Mouse (Mus musculus) CH12.LX (cell line): ENCODE measurements around the gene Sstr5. TPM values are rescaled to one million over a fixed set of nuclear protein-coding genes. Genes with fewer than 3 reads are reported as not detected.

Experiments
- DNase-seq: peaks from one replicate; pipeline ENCODE4 v3.0.0-alpha.2; 2013; ENCODE audit errors: extremely low read depth
- H3K27ac ChIP-seq: 2 replicates; pipeline ENCODE4 v1.5.1; 2012; ENCODE audit warnings: low read depth, mild to moderate bottlenecking, control low read depth, moderate library complexity; ENCODE audit not compliant: insufficient read depth
- H3K27me3 ChIP-seq: replicated peaks from 2 replicates; pipeline ENCODE3; 2012; ENCODE audit warnings: inconsistent platforms
- H3K36me3 ChIP-seq, 2 experiments: replicated peaks in 1 of 2; 2 replicates each; pipeline versions ENCODE3 to v1.6.1; 2012; ENCODE audit warnings: inconsistent platforms in 1 of 2, low read length in 1 of 2, mild to moderate bottlenecking in 1 of 2, mixed read lengths in 1 of 2, moderate library complexity in 1 of 2; ENCODE audit not compliant: control insufficient read depth in 1 of 2, insufficient read depth in 1 of 2
- H3K4me1 ChIP-seq, 2 experiments: 2 replicates each; pipeline ENCODE4 v1.6.1; 2012; ENCODE audit warnings: inconsistent platforms in 1 of 2, moderate library complexity in 1 of 2; ENCODE audit not compliant: insufficient read depth in 2 of 2, control insufficient read depth in 1 of 2
- H3K4me2 ChIP-seq: 2 replicates; pipeline ENCODE4 v1.6.1; 2012; ENCODE audit warnings: low read depth, mild to moderate bottlenecking, control low read depth; ENCODE audit not compliant: poor library complexity, insufficient read depth, severe bottlenecking
- H3K4me3 ChIP-seq, 3 experiments: fragments of 150-350 bp in 1 of 3; sonication (generic) in 1 of 3; replicated peaks in 1 of 3; 2 replicates each; pipeline versions ENCODE3 to v1.5.1; 2011 to 2012; ENCODE audit warnings: low read depth in 2 of 3, low read length in 2 of 3, mild to moderate bottlenecking in 2 of 3, moderate library complexity in 2 of 3, control low read depth in 1 of 3, improper control_type of control experiment in 1 of 3, inconsistent platforms in 1 of 3, mixed read lengths in 1 of 3; ENCODE audit not compliant: poor library complexity in 1 of 3
- H3K79me2 ChIP-seq: replicated peaks from 2 replicates; pipeline ENCODE4 v1.6.1; 2012; ENCODE audit warnings: mild to moderate bottlenecking, moderate library complexity; ENCODE audit not compliant: control insufficient read depth, poor library complexity, insufficient read depth, severe bottlenecking; ENCODE audit errors: extremely low read depth
- H3K9ac ChIP-seq: 2 replicates; pipeline ENCODE4 v1.6.1; 2012; ENCODE audit warnings: low read depth, mild to moderate bottlenecking, control low read depth, moderate library complexity; ENCODE audit not compliant: insufficient read depth
- H3K9me3 ChIP-seq: replicated peaks from 2 replicates; pipeline ENCODE3; 2012; ENCODE audit warnings: low read length, inconsistent platforms, mixed read lengths
- CTCF ChIP-seq, 2 experiments: IDR thresholded peaks in 1 of 2; conservative IDR thresholded peaks in 1 of 2; 2 replicates each; pipeline ENCODE4 v1.5.1; 2011 to 2012; ENCODE audit warnings: low read depth in 2 of 2, low read length in 2 of 2, improper control_type of control experiment in 1 of 2, inconsistent platforms in 1 of 2, mild to moderate bottlenecking in 1 of 2, moderate library complexity in 1 of 2
- HCFC1 ChIP-seq: IDR thresholded peaks from 2 replicates; pipeline ENCODE4 v1.6.1; 2012; ENCODE audit warnings: low read depth, mild to moderate bottlenecking, inconsistent platforms, low read length, improper control_type of control experiment
- JUN ChIP-seq: IDR thresholded peaks from 2 replicates; pipeline ENCODE4 v1.6.1; 2011; ENCODE audit warnings: low read depth, mild to moderate bottlenecking, low read length, improper control_type of control experiment, moderate library complexity; ENCODE audit not compliant: insufficient read depth
- KAT2A ChIP-seq: IDR thresholded peaks from 2 replicates; pipeline ENCODE4 v1.6.1; 2012; ENCODE audit warnings: low read length, improper control_type of control experiment, inconsistent platforms; ENCODE audit not compliant: insufficient replicate concordance
- MAFK ChIP-seq: IDR thresholded peaks from 2 replicates; pipeline ENCODE4 v1.6.1; 2011; ENCODE audit warnings: low read length, improper control_type of control experiment; ENCODE audit not compliant: insufficient replicate concordance
- MAX ChIP-seq: IDR thresholded peaks from 2 replicates; pipeline ENCODE4 v1.6.1; 2011; ENCODE audit warnings: low read length, improper control_type of control experiment
- MAZ ChIP-seq: IDR thresholded peaks from 2 replicates; pipeline ENCODE4 v1.6.1; 2012; ENCODE audit warnings: low read depth, mild to moderate bottlenecking, inconsistent platforms, low read length, improper control_type of control experiment, moderate library complexity
- MYC ChIP-seq: IDR thresholded peaks from 2 replicates; pipeline ENCODE4 v1.6.1; 2011; ENCODE audit warnings: low read depth, mild to moderate bottlenecking, improper control_type of control experiment, low read length
- NRF1 ChIP-seq: IDR thresholded peaks from 2 replicates; pipeline ENCODE4 v1.6.1; 2014; ENCODE audit warnings: low read depth, mild to moderate bottlenecking, inconsistent platforms, low read length, improper control_type of control experiment, moderate library complexity
- PAX5 ChIP-seq: IDR thresholded peaks from 2 replicates; pipeline ENCODE4 v1.6.1; 2012; ENCODE audit warnings: low read length, inconsistent platforms, mixed read lengths
- POLR2A ChIP-seq: IDR thresholded peaks from 2 replicates; pipeline ENCODE4 v1.6.1; 2011; ENCODE audit warnings: low read depth, mild to moderate bottlenecking, improper control_type of control experiment, low read length
- POLR2AphosphoS2 ChIP-seq: IDR thresholded peaks from 2 replicates; pipeline ENCODE4 v1.6.1; 2011; ENCODE audit warnings: low read depth, low read length, improper control_type of control experiment
- RCOR1 ChIP-seq: conservative IDR thresholded peaks from 2 replicates; pipeline ENCODE4 v1.6.1; 2012; ENCODE audit warnings: low read depth, mild to moderate bottlenecking, inconsistent platforms, low read length, improper control_type of control experiment
- TCF12 ChIP-seq: IDR thresholded peaks from 2 replicates; pipeline ENCODE4 v1.6.1; 2014; ENCODE audit warnings: low read depth, mild to moderate bottlenecking, inconsistent platforms, low read length, improper control_type of control experiment
- UBTF ChIP-seq: IDR thresholded peaks from 2 replicates; pipeline ENCODE4 v1.6.1; 2012; ENCODE audit warnings: low read depth, mild to moderate bottlenecking, inconsistent platforms, low read length, improper control_type of control experiment, moderate library complexity
- USF1 ChIP-seq: IDR thresholded peaks from 2 replicates; pipeline ENCODE4 v1.6.1; 2014; ENCODE audit warnings: low read depth, mild to moderate bottlenecking, inconsistent platforms, low read length, improper control_type of control experiment
- ZC3H11A ChIP-seq: IDR thresholded peaks from 2 replicates; pipeline ENCODE4 v1.6.1; 2012; ENCODE audit warnings: low read depth, mild to moderate bottlenecking, inconsistent platforms, low read length, improper control_type of control experiment
- ZNF384 ChIP-seq: IDR thresholded peaks from 2 replicates; pipeline ENCODE4 v1.6.1; 2012; ENCODE audit warnings: low read depth, low read length, improper control_type of control experiment, inconsistent platforms
- dilution Hi-C: fragments of 300-500 bp; cut with MboI; formaldehyde crosslinking; loops from 2 replicates; pipeline ENCODE4 v1.14.3; 2020; ENCODE audit warnings: low sequenced_read_pairs; ENCODE audit not compliant: extremely low pct_unique_long_range_greater_than_20kb, extremely low pct_ligation_motif_present
- in situ Hi-C: fragments of 300-500 bp; cut with MboI; formaldehyde crosslinking; loops from 3 replicates; pipeline ENCODE4 v1.14.3; 2019; ENCODE audit warnings: low sequenced_read_pairs, low pct_ligation_motif_present, low pct_unique_long_range_greater_than_20kb, mixed read lengths
- polyA plus RNA-seq: library from polyadenylated mRNA; unstranded; fragments of >175 nt; gene quantifications from 2 replicates; pipeline ENCODE4 v1.2.1, GENCODE M21; 2012; ENCODE audit warnings: low read depth; ENCODE audit not compliant: insufficient read length
- total RNA-seq, 2 experiments: library from RNA; depleted of rRNA; stranded (reverse); fragments of 300-350 nt in 1 of 2; fragments of >200 nt in 1 of 2; gene quantifications; 2 replicates each; pipeline ENCODE4 v1.2.3; 2012 to 2014

Sstr5 gene
- total and polyA plus RNA-seq, 3 experiments, result 0.35 to 1.9 (median 0.38) TPM

DNA sequence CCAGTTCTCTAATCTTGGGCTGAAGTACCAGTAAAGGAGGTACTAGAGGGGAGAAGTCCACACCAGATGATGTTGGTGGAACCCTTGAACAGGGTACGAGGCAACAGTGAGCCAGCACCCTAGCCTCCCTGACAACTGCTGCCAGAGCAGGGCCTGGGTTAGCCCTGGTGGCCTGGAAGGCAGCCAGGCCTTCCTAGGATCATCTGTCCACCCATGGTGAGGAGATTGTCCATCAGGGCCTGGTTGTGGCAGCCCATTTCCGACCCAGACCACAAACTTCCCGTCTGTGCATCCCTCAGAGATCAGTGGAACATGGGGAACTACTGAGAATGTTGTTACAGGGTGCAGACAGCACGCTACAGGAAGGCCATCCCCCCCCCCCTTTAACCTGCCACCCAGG is 5.5 kb upstream of the Sstr5 start:
- Histone ChIP-seq H3K4me1 (no peaks in the 10 kb centered on the region), H3K9me3 (no peaks in the 10 kb centered on the region), H3K79me2 (no peaks in the 10 kb centered on the region), H3K27me3 (peaks cover 30% of the 10 kb centered on the region), H3K27ac (no peak overlapping the region), H3K4me3 (no peak overlapping the region), H3K9ac (no peak overlapping the region), H3K36me3 (no peaks in the 10 kb centered on the region), H3K4me2 (no peak overlapping the region)
- dilution Hi-C loops, result no loop called here
- in situ Hi-C loops, result no loop called here
- DNase-seq, result no peak
- TF ChIP-seq MAZ, result no peak
- no peak for TF ChIP-seq ZNF384
- TF ChIP-seq MAX, result no peak
- no peak for TF ChIP-seq RCOR1
- no peak for TF ChIP-seq NRF1
- TF ChIP-seq USF1, result no peak
- no peak for TF ChIP-seq MYC

GRCm38 (mm10) chr17:25482092-25482491 is 15.0 kb downstream of the Sstr5 start:
- no peak overlapping the region for H3K4me2 ChIP-seq
- in situ Hi-C loops (no loop called here), dilution Hi-C loops (no loop called here)
- H3K4me3 ChIP-seq, result no peak overlapping the region
- no peak for DNase-seq
- H3K27me3 ChIP-seq, result peaks cover 89% of the 10 kb centered on the region
- no peak overlapping the region for H3K27ac ChIP-seq
- H3K79me2 ChIP-seq, result no peaks in the 10 kb centered on the region
- no peaks in the 10 kb centered on the region for H3K36me3 ChIP-seq
- H3K9ac ChIP-seq, result no peak overlapping the region
- H3K4me1 ChIP-seq, result no peaks in the 10 kb centered on the region
- TF ChIP-seq MAFK (no peak), POLR2A (no peak), HCFC1 (no peak), POLR2AphosphoS2 (no peak), PAX5 (no peak), USF1 (no peak), ZC3H11A (no peak), TCF12 (no peak), UBTF (no peak), JUN (no peak), MYC (no peak), MAZ (no peak), KAT2A (no peak), CTCF (conservative IDR thresholded peaks at IDR 0.05 in 1 of 2, IDR thresholded peaks at IDR 0.05 in 1 of 2; ENCODE audit: low read depth in 2 of 2, low read length in 2 of 2) (no peak)
- no peaks in the 10 kb centered on the region for H3K9me3 ChIP-seq
